Mouse (Mus musculus) hematopoietic multipotent progenitor cell, adult 10-12 weeks (in vitro differentiated cells): ENCODE measurements around the gene Spc24. TPM values are rescaled to one million over a fixed set of nuclear protein-coding genes. Genes with fewer than 3 reads are reported as not detected.

ENCODE experiments used
- polyA plus RNA-seq: library from polyadenylated mRNA; stranded (reverse); fragments of >175 nt; gene quantifications from 2 replicates; pipeline ENCODE4 v1.2.3, GENCODE M21; 2012; ENCODE audit warnings: low replicate concordance

Gene Spc24
- polyA plus RNA-seq = 12.5 and 16.7 TPM in 2 replicates

DNA sequence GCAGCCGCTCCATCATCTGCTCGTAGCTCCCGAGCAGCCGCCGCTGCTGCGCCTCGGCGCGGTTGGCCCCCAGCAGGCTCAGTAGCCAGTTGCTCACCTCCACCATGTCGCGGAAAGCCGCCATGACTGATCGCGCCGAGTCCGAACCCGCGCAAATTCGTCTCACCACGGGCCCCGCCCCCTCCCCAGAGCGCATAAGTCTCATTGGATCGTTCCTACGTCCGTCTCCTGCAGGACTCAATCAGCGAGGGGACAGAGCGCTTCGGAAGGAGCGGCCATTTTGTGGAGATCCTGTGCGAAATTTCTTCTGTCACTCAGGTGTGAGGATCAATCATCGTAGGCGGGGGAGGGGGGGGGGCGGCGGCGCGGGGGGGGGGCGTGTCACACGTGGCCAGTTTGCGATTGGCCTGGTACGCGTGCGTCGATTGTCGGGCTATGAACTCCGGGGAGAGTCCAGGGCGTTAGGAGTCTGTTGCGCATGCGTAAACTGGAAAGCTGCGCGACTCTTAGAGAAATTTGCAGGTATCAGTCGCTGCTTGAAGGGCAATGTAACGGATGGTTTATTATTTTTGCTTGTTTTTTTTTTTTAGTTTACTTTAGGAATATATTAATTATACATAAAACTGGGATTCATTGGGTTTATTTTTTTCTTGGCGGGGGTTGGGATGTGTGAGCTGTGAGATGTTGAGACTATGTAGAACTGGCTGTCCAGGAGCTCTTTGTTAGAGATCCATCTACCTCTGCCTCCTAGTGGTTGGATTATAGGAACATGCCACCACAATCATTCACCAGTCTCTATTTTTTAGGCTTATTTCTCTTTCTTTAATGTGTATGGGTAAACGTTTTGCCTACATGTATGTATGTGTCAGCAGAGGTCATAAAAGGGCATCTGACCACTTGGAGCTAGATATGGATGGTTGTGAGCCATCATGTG, at the start of gene Spc24:
Gene Spc24 (minus strand): TSS at position 149 of the 934 bp plus-strand sequence.

DNA sequence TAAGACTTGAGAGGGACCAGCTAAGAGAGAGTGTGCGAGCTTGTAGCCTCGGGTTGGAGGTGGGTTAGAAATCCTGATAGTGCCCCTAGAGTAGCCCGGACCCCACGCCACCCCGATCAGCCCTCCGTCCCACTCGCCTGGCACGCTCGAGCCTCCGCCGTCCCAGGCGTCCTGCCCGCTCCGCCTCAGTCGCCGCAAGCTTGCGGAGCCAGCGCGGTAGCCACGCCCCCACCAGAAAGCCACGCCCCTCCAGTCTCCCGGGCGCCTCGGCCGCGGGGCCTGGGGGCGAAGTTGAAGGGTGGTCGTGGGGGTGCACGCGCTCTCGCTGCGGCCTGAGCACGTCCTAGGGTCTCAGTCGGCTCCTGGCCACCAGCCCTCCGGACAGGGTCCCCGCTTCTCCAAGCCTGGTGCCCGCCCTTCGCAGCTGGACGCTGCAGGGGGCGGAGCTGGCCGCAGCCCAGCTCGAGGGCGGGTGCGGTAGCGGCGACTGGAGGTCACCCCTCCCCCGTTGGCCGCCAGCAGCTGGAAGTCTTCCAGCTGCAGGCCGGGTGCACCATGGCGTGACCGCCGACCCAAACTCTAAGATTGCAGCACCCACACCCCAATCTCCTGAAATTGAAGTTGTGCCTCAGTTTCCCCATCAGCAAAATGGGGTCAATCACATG, 38.4 kb upstream of the Spc24 start, which contains the start of gene Kank2:
Gene Kank2 (minus strand): TSS at position 400 of the 665 bp plus-strand sequence.

DNA sequence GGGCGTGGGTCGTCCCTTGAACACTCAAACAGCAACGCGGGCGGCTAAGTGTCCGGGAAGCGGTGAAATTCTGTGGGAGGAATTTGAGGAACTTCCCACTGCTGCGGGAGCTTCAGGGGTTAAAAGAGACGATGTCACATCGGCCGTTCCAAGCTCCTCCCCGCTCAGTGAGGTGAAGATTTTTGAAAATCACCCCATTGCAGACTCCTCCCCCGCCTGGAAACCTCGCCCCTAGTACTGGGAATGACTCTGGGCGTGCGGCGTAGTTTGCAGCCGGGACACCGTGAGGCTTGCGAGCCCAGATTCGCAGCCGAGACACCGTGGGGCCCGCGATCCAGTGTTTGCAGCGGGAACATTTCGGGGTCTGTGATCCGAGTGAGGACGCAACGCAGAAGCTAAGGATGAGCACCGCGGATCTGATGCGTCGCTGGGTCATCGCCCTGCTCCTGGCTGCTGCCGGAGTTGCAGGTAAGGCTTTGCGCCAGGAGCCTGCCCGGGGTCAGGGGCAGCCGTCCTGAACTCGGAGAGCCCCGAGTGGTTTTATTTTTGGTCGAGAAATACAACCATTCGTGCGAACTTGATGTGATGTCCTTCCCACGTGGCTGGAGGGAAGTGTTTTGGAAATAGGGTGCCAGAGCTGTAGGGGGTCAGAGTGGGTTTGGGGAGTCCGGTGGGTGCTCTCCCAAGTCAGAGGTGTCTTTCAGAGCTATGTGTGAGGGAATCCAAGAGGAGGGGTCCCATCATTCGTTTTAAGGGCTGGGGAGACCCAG, 36.5 kb downstream of the Spc24 start, which contains the start of gene Ldlr:
Gene Ldlr (plus strand): TSS at position 107 of the 770 bp plus-strand sequence.

Other genes starting within 250 kb of the Spc24 start
- 222 and 323 TPM in 2 replicates for gene AB124611, start 234.1 kb downstream of the Spc24 start, polyA plus RNA-seq
- 88.3 and 96.9 TPM in 2 replicates for gene Carm1, start 213.4 kb downstream of the Spc24 start, polyA plus RNA-seq
- gene Timm29, start 167.6 kb downstream of the Spc24 start, polyA plus RNA-seq = 10.9 and 12.0 TPM in 2 replicates
- 9.9 and 14.6 TPM in 2 replicates for gene Yipf2, start 167.5 kb downstream of the Spc24 start, polyA plus RNA-seq
- gene Smarca4, start 144.1 kb downstream of the Spc24 start, polyA plus RNA-seq = 142 and 259 TPM in 2 replicates
- gene Ldlr, start 36.8 kb downstream of the Spc24 start, polyA plus RNA-seq = 7.4 and 12.5 TPM in 2 replicates
- 1.2 and 2.7 TPM in 2 replicates for gene Kank2, start 38.4 kb upstream of the Spc24 start, polyA plus RNA-seq
- 0.15 and 1.3 TPM in 2 replicates for gene Angptl8, start 75.2 kb upstream of the Spc24 start, polyA plus RNA-seq
- 8.1 and 14.3 TPM in 2 replicates for gene Dock6, start 92.3 kb upstream of the Spc24 start, polyA plus RNA-seq
- 10.7 and 28.7 TPM in 2 replicates for gene Rab3d, start 157.9 kb upstream of the Spc24 start, polyA plus RNA-seq
- gene Ccdc159, start 167.2 kb upstream of the Spc24 start, polyA plus RNA-seq = not detected in 2 replicates
- gene Tmem205, start 167.3 kb upstream of the Spc24 start, polyA plus RNA-seq = 5.2 and 8.3 TPM in 2 replicates
- 4.2 and 8.8 TPM in 2 replicates for gene Plppr2, start 176.7 kb upstream of the Spc24 start, polyA plus RNA-seq
- gene Swsap1, start 195.5 kb upstream of the Spc24 start, polyA plus RNA-seq = 8.5 and 16.9 TPM in 2 replicates
- gene Epor, start 203.2 kb upstream of the Spc24 start, polyA plus RNA-seq = 12.6 and 83.6 TPM in 2 replicates
- 5.2 and 5.6 TPM in 2 replicates for gene Rgl3, start 229.1 kb upstream of the Spc24 start, polyA plus RNA-seq
- gene Ccdc151, start 242.3 kb upstream of the Spc24 start, polyA plus RNA-seq = 0.12 TPM in 2 replicates
- gene Prkcsh, start 242.5 kb upstream of the Spc24 start, polyA plus RNA-seq = 81.6 and 112 TPM in 2 replicates